In genomic region chr3:120920351-120920750, GRCm38 (mm10) we compare ENCODE assay signal across 19 mouse cellular contexts.
DNase-seq lines count a peak whose midpoint lies in the region; TF ChIP-seq lines count a peak whose summit lies in the region.
"Had no signal": no experiment of that assay in that cellular context is flagged by ENCODE, and none has a peak within 500 bp of the region (broad histone marks: within the 10 kb centered on the region; RNA-seq: fewer than 3 reads in every experiment).

No protein-coding gene starts in this region.

- H3K4me3 ChIP-seq in layer of hippocampus, adult 2 months = no peak overlapping the region
- H3K4me3 ChIP-seq: embryonic facial prominence, embryonic 13.5 days; embryonic facial prominence, embryonic 15.5 days; erythroblast, embryonic 14.5 days; forebrain, embryonic 10.5 days; forebrain, embryonic 12.5 days had no signal

- H3K27ac ChIP-seq in layer of hippocampus, adult 2 months = peak overlapping the region; percentile 32; the same call in 1 of the 2 replicates
- H3K27ac ChIP-seq: embryonic facial prominence, embryonic 13.5 days; embryonic facial prominence, embryonic 15.5 days; forebrain, embryonic 10.5 days; forebrain, embryonic 12.5 days had no signal

- peak; percentile 54 for DNase-seq in adrenal gland, adult 2 months
- no peak for DNase-seq in adrenal gland, postnatal 25 days
- peak; percentile 6 for DNase-seq in adrenal gland, postnatal 14 days
- no peak for DNase-seq in adrenal gland, postnatal 10 days
- no peak for DNase-seq in layer of hippocampus, adult 2 months (ENCODE audit: low spot score in 2 of 2)
- DNase-seq in layer of hippocampus, adult 8-10 months (ENCODE audit: low spot score in 2 of 2) = no peak
- DNase-seq: B cell, adult 2 months; cerebellum, adult 11 months; cerebellum, adult 18-20 months; cerebellum, adult 8-10 months; cerebellum, adult 9-11 months; cerebellum, postnatal 14 days; cerebellum, postnatal 36 days; embryo, embryonic 11 days had no signal

- TF ChIP-seq CTCF in layer of hippocampus, adult 2 months (conservative IDR thresholded peaks at IDR 0.05) = no peak

Comparison
In these comparisons a context has a peak if more than half of its experiments do, and no peak if none do; other contexts are left out.
1. DNase-seq: peak in adrenal gland, adult 2 months (single experiment) and adrenal gland, postnatal 14 days (single experiment); none in adrenal gland, postnatal 25 days (single experiment), adrenal gland, postnatal 10 days (single experiment), layer of hippocampus, adult 2 months (0 of 2) and layer of hippocampus, adult 8-10 months (0 of 2).